Mouse (Mus musculus) heart, postnatal 10 days (tissue): ENCODE data around the gene Mmachc. TPM values are rescaled to one million over a fixed set of nuclear protein-coding genes. Genes with fewer than 3 reads are reported as not detected.

Experiments used
- DNase-seq, 2 experiments: peaks; one replicate each; pipeline ENCODE4 v3.0.0; 2021
- intact Hi-C: fragments of 180-260 bp; cut with DNase I; formaldehyde crosslinking; loops from one replicate; pipeline ENCODE4 v1.15.1; 2025
- total RNA-seq, 2 experiments: library from RNA; stranded (reverse); gene quantifications; 2 replicates each; pipeline ENCODE4 v1.2.3; 2021

The Mmachc gene
- 10 to 100 TPM; 32.8 to 40.0 TPM for total RNA-seq

DNA sequence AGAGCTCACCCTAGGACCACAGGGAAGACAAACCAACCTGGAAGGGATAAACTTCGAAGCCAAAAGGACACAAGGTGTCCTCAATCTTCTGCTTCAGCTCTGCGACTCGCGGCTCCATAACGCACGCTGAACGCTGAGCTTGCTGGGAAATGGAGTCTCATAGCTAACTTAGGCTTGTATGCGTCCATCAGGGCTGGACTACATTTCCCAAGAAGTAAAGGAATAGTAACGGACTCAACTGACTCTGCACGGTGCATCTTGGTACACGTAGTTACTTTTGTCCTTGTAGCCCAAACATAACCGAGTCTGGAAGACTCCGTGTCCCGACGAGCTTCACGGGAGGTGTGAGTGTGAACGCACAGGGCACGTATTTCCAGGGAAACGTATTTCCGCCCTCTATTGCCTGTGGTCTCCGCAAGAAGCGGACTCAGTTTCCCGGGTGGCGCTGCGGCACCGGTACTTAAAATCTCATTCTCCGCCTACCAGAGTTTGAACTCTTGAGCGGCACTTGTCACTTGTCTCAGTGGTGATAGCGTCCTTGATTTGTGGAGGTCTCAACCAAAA lies at the start of gene Mmachc, which contains the start of gene Ccdc163:
Mmachc (minus strand) TSS at position 206 of the 564 bp plus-strand sequence.
Ccdc163 (plus strand) TSS at position 309 of the 564 bp plus-strand sequence.
- peak; percentile 93 to 95 for DNase-seq
- intact Hi-C loops = loop anchor here (10.0 kb wide), 1 partner anchor 417 kb away; the partner anchor contains the start of genes Btbd19 and Tctex1d4

- intact Hi-C loops = no loop called here
- no peak for DNase-seq
Observed at GRCm38 (mm10) chr4:116749750-116750149, 41.5 kb upstream of the Mmachc start.

DNA sequence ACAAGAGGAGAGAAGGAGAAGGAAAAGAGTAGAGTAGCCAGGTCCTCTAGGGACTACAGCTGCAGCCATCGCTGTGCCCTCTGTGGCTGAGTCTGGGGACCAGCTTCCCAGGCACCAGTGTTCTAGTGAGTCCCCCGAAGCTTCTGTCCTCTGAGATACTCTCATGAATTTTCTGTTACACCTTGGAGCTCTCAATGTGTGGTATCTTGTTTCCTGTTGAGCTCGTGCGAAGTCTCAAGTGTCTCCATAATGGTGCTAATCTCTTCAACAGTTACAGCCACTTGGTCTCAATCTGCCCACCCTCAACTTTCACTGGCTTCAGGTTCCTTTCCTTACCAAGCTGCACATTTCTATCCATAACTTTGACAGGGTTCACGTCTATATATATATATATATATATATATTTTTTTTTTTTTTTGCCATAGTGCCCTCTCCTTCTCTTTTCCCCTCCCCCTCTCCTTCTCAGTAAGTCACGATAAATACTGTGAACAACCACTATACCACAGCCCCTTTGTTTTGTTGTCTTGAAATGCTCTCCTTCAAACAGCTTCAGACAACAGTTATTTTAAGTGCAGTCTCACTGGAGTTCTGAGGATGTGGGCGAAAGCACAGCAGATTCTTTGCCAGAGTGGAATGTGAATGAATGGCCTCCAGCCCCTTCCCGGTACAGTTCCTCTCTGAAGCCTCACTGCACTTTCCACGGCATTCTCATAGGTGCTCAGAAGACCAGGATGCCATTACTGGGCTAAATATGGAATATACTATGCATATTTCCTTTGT lies 31.0 kb upstream of the Mmachc start:
- DNase-seq = no peak
- intact Hi-C loops = no loop called here

DNA sequence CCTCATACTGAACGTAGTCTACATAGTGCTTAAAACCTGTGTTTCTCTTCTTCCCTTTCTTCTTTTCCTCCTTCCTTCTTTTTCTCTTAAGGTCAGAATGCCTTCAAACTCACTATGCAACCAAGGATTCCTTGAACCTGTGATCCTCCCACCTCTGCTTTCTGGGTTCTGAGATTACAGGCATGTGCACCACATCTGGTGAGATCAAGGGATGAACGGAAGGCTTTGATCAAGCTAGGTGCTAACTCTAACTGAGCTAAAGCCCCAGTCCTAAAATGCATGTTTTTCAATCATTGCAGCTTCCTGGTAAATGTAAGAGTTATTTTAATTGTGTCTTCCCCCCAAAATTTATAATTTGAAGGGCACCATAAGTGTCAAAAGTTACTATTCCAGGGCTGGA lies 26.8 kb upstream of the Mmachc start:
- no peak for DNase-seq
- intact Hi-C loops = no loop called here

GRCm38 (mm10) chr4:116732355-116732754 lies 24.1 kb upstream of the Mmachc start:
- intact Hi-C loops = no loop called here

GRCm38 (mm10) chr4:116731077-116731476 lies 22.9 kb upstream of the Mmachc start:
- intact Hi-C loops = no loop called here

More at GRCm38 (mm10) chr4:116732355-116732754, 24.1 kb upstream of the Mmachc start:
- no peak for DNase-seq

GRCm38 (mm10) chr4:116729532-116729931 lies 21.3 kb upstream of the Mmachc start:
- intact Hi-C loops = no loop called here
- no peak for DNase-seq

More at GRCm38 (mm10) chr4:116731077-116731476, 22.9 kb upstream of the Mmachc start:
- no peak for DNase-seq

DNA sequence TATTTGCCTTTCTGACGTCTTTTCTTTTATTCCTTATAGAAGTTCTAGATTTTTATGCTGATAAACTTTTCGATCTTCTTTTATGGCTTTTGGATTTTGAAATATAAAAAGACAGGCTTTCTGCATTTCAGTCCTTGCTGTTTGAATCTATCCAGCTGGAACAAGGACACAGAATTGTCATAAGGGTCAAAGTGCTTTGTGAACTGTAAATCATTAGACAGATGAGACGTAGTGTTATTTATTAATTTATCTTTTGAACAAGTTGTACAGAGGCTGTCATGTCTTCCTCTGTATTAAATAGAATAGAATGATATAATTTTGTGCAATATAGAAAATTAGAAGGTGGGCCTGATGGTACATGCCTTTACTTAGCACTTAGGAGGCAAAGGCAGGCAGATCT lies 19.2 kb upstream of the Mmachc start:
- DNase-seq = no peak
- intact Hi-C loops = no loop called here

GRCm38 (mm10) chr4:116725444-116725843 lies 17.2 kb upstream of the Mmachc start:
- DNase-seq = no peak
- intact Hi-C loops = no loop called here

- no peak for DNase-seq
- intact Hi-C loops = no loop called here
Observed at GRCm38 (mm10) chr4:116722230-116722629, 14.0 kb upstream of the Mmachc start.

- no peak for DNase-seq
- intact Hi-C loops = no loop called here
Observed at GRCm38 (mm10) chr4:116721098-116721628, 13.0 kb upstream of the Mmachc start.

- intact Hi-C loops = no loop called here
- peak; percentile 95 for DNase-seq
Observed at GRCm38 (mm10) chr4:116720343-116721097, 12.3 kb upstream of the Mmachc start, which contains the start of gene Tesk2. Gene Tesk2 (plus strand): TSS chr4:116720948.

- intact Hi-C loops = loop anchor here (1.0 to 5.0 kb wide), 2 partner anchors 70 to 273 kb away; partner anchors contain the start of gene Urod
- DNase-seq = peak; percentile 72 to 81
Observed at GRCm38 (mm10) chr4:116719396-116719795, 11.2 kb upstream of the Mmachc start.

GRCm38 (mm10) chr4:116712536-116712935 lies 4.3 kb upstream of the Mmachc start:
- intact Hi-C loops = no loop called here
- no peak for DNase-seq

DNA sequence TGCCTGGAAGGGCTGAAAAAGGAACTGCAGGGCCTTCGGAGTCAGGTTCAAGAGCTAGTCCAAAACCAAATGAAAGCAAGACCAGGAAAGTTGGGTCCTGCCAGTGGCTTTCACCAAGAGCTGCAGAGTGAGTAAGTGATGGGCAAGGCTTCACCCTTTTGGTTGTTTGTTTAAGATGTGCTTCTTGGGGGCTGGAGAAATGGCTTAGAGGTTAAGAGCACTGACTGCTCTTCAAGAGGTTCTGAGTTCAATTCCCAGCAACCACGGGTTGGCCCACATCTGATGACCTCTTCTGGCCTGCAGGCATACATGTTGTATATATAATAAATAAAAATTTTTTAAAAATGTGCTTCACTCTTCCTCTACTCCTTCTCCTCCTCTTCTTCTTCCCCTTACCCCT lies 1.9 kb upstream of the Mmachc start:
- intact Hi-C loops = no loop called here
- no peak for DNase-seq

DNA sequence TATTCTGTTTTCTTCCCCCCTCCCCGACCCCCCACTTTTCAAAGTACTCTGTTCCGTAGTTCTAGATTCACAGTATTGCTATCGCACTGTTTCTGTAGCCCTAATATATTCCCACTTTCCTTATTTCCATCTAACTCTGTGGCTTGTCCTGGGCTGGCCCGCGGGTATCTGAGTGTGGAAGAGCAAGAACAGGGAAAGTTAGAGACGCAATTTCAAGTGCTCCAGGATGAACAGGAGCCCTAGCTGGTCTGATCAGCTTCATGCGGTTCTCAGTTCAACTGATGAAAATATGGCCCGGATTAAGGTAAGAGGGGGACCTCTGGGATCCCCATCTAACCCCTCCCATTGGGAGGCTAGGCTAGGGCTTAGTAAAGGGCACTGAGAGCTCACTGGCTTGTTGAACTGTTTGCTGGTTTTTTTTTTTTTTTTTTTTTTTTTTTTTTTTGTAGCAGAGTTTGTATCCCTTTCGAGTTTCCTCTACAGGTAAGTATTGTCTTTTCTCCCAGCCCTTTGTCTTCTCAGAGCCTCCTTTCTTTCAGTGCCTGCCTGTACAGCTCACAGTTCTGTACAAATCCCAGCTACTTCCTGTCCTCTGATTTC lies 685 bp upstream of the Mmachc start:
- intact Hi-C loops = loop anchor here (10.0 kb wide), 1 partner anchor 416 kb away; the partner anchor contains the start of genes Btbd19 and Tctex1d4
- DNase-seq = no peak

- intact Hi-C loops = loop anchor here (10.0 kb wide), 1 partner anchor 417 kb away; the partner anchor contains the start of genes Btbd19 and Tctex1d4
- DNase-seq = no peak
Observed at GRCm38 (mm10) chr4:116707666-116708065, 540 bp downstream of the Mmachc start.

GRCm38 (mm10) chr4:116703804-116704203 lies 4.4 kb downstream of the Mmachc start:
- intact Hi-C loops = loop anchor here (10.0 kb wide), 1 partner anchor 421 kb away; the partner anchor contains the start of genes Btbd19 and Tctex1d4
- peak; percentile 70 to 86 for DNase-seq

- intact Hi-C loops = loop anchor here (10.0 kb wide), 1 partner anchor 424 kb away; the partner anchor contains the start of genes Btbd19 and Tctex1d4
- no peak for DNase-seq
Observed at GRCm38 (mm10) chr4:116700964-116701363, 7.2 kb downstream of the Mmachc start.
